Mouse (Mus musculus): Measurements from ENCODE around the gene Pdlim5.
A peak's percentile ranks its signal among the peaks of the same experiment; 100 is the strongest.
"Not testable (repeated sequence)": the region's sequence is repeated elsewhere in the genome, so short reads cannot be mapped to it uniquely, and the experiment has no call there.

The Pdlim5 gene

GRCm38 (mm10) chr3:142395520-142396193 lies at the start of gene Pdlim5:
Pdlim5 (minus strand) TSS chr3:142395696.
- DNase-seq (ENCODE audit: low spot score), result peak; percentile 66

GRCm38 (mm10) chr3:142443710-142444043 lies 48.2 kb upstream of the Pdlim5 start:
- DNase-seq (ENCODE audit: low spot score), result no peak

GRCm38 (mm10) chr3:142443006-142443709 lies 47.7 kb upstream of the Pdlim5 start:
- peak; percentile 61 for DNase-seq (ENCODE audit: low spot score)

- no peak for DNase-seq (ENCODE audit: low spot score)
These were observed 46.7 kb upstream of the Pdlim5 start for GRCm38 (mm10) chr3:142442161-142442560.

- no peak for DNase-seq (ENCODE audit: low spot score)
These were observed 45.6 kb upstream of the Pdlim5 start for GRCm38 (mm10) chr3:142441142-142441541.

- DNase-seq (ENCODE audit: low spot score), result no peak
These were observed 44.7 kb upstream of the Pdlim5 start for GRCm38 (mm10) chr3:142440191-142440590.

- no peak for DNase-seq (ENCODE audit: low spot score)
These were observed 44.1 kb upstream of the Pdlim5 start for GRCm38 (mm10) chr3:142439591-142440093.

- not testable (repeated sequence) for DNase-seq (ENCODE audit: low spot score)
These were observed 43.1 kb upstream of the Pdlim5 start for GRCm38 (mm10) chr3:142438630-142439029.

- no peak for DNase-seq (ENCODE audit: low spot score)
These were observed 41.3 kb upstream of the Pdlim5 start for GRCm38 (mm10) chr3:142436824-142437223.

GRCm38 (mm10) chr3:142436212-142436611 lies 40.7 kb upstream of the Pdlim5 start:
- no peak for DNase-seq (ENCODE audit: low spot score)

- DNase-seq (ENCODE audit: low spot score), result no peak
These were observed 39.3 kb upstream of the Pdlim5 start for GRCm38 (mm10) chr3:142434786-142435168.

- no peak for DNase-seq (ENCODE audit: low spot score)
These were observed 38.8 kb upstream of the Pdlim5 start for GRCm38 (mm10) chr3:142434127-142434785.

GRCm38 (mm10) chr3:142431481-142431880 lies 36.0 kb upstream of the Pdlim5 start:
- DNase-seq (ENCODE audit: low spot score), result no peak

- DNase-seq (ENCODE audit: low spot score), result no peak
These were observed 34.6 kb upstream of the Pdlim5 start for GRCm38 (mm10) chr3:142430048-142430447.

GRCm38 (mm10) chr3:142426806-142427205 lies 31.3 kb upstream of the Pdlim5 start:
- no peak for DNase-seq (ENCODE audit: low spot score)

- DNase-seq (ENCODE audit: low spot score), result no peak
These were observed 28.6 kb upstream of the Pdlim5 start for GRCm38 (mm10) chr3:142424134-142424533.

GRCm38 (mm10) chr3:142423501-142423917 lies 28.0 kb upstream of the Pdlim5 start:
- DNase-seq (ENCODE audit: low spot score), result no peak

GRCm38 (mm10) chr3:142422229-142422628 lies 26.7 kb upstream of the Pdlim5 start:
- no peak for DNase-seq (ENCODE audit: low spot score)

GRCm38 (mm10) chr3:142421470-142421869 lies 26.0 kb upstream of the Pdlim5 start:
- DNase-seq (ENCODE audit: low spot score), result no peak

- DNase-seq (ENCODE audit: low spot score), result no peak
These were observed 22.5 kb upstream of the Pdlim5 start for GRCm38 (mm10) chr3:142417996-142418395.

- no peak for DNase-seq (ENCODE audit: low spot score)
These were observed 17.9 kb upstream of the Pdlim5 start for GRCm38 (mm10) chr3:142413345-142413885.

GRCm38 (mm10) chr3:142410930-142411329 lies 15.4 kb upstream of the Pdlim5 start:
- no peak for DNase-seq (ENCODE audit: low spot score)
